Mouse (Mus musculus) ovary, postnatal 10 days (tissue): Measurements from ENCODE around the gene Dmrt2.
A peak's percentile ranks its signal among the peaks of the same experiment; 100 is the strongest.

ENCODE experiments used
- DNase-seq: peaks from one replicate; pipeline ENCODE4 v3.0.0; 2022; ENCODE audit warnings: low spot score

Gene Dmrt2

DNA sequence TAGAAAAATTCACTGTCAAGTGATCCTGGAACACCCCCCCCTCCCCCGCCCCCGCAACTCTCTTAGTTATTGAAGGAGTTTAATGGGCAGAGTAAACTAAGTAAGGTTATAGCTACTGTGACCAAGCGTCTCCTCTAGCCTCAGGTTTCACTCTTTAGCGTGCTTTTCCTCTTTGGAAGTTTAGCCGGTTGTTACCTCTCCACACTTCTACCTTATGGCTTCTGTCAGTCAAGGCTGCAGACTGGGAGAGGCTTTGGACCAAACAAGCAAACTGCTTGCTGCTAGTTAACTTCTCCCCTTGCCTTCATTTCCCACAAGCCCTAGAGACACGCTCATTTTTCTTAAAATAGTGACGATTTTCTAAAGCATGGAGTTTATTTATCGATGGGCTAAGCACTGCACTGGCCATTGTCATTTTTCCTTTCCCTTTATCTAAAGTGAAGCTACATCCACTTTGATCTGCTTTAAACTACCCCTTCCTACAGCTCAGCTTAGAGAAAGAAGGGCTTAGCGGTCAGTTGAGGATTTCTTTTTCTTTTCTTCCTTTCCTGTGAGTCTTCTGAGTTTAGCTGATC is 3.7 kb downstream of the Dmrt2 start:
- no peak for DNase-seq

DNA sequence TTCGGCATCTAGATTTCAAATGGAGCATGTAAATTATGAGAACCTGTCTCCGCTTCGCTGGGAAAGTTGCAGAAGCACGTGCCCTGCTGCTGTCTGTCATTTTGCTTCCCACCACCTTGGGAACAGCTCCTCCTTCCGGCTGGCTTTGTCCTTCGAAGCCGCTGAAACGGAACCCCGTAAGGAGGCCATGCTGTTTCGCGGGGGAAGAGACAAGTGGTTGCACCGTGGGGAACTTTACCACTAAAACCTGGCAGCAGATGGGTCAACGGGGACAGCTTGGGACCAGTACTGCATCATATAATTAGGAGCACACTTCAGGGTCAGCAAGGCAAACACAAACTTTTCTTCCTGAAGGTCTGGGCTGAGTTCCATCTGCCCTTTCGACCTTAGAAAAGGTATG is 26.6 kb downstream of the Dmrt2 start:
- DNase-seq, result no peak

DNA sequence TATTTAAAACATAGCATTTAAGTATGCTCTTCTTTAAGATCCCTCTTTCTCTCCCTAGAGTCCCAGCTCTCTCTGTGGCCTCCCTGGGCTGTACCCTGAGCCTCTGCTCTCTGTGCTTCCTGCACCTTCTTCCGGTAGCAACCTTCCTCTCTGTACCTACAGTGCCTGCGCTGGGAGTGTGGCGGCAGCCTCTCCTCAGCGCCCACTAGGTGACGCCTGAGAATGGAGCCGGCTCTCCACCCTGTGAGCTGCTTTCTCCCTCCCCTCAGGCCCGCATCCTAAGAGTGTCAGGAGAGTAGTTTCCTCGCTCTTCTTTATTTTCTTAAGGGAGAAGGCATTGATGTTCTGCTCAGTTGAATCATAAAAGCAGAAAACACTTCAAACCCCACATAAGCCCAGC is 41.2 kb downstream of the Dmrt2 start:
- peak; percentile 8 for DNase-seq

DNA sequence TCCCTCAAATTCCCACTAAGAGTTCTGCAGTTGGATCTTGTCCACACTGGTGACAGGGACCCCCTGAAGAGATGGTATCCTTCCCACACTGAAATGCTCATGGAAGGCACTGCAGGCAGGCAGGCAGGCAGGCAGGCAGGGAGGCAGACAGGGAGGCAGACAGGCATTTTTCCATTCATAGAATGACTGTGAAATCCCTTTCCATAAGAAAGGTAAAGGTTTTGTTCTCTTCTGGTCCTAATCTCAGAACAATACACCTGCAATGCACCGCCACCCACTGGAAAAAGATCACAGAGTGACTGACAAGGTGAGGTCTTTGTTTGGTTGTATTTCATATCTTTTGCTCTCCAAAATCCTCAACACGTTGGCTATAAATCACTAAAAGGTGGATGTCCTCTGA is 42.7 kb downstream of the Dmrt2 start:
- no peak for DNase-seq

DNA sequence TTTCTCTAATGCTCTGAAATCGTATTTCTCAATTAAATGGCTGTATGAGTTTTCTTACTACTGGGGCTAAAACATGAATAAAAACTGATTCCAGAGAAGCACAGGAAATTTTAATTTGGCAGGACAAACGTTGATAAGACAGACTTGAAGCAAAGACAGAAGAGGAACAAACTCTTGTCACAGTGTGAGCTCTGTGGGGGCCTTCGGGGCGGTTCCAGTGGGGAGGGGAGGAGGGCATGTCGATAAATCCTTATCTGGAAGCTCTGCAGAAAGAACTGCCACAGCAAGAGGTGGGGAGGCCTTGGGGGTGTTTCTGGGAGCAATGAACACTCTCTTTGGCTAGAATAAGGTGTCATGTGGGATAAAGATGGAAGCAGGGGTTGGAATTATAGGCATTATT is 50.4 kb downstream of the Dmrt2 start:
- DNase-seq, result no peak
